Mouse (Mus musculus) lung, adult 2 months (tissue): Measurements from ENCODE around the gene Ankrd13b. TPM values are rescaled to one million over a fixed set of nuclear protein-coding genes. Genes with fewer than 3 reads are reported as not detected.

Experiments
- DNase-seq: peaks from one replicate; pipeline ENCODE4 v3.0.0; 2022
- H3K4me1 ChIP-seq: fragments of 200-500 bp; 2 replicates; pipeline ENCODE4 v1.6.1; 2011; ENCODE audit warnings: low read length; ENCODE audit not compliant: control insufficient read depth, insufficient read depth
- H3K4me3 ChIP-seq: fragments of 200-500 bp; replicated peaks from 2 replicates; pipeline ENCODE3; 2011; ENCODE audit warnings: low read depth, mild to moderate bottlenecking, control low read depth, low read length; ENCODE audit errors: extremely low read depth
- CTCF ChIP-seq: fragments of 200-500 bp; IDR thresholded peaks from 2 replicates; pipeline ENCODE4 v1.5.1; 2011; ENCODE audit warnings: mild to moderate bottlenecking, low read length, control low read depth; ENCODE audit not compliant: insufficient read depth
- POLR2A ChIP-seq: fragments of 200-500 bp; IDR thresholded peaks from 2 replicates; pipeline ENCODE4 v1.6.1; 2011; ENCODE audit warnings: low read depth, mild to moderate bottlenecking, control low read depth, low read length, borderline replicate concordance; ENCODE audit errors: extremely low read depth
- WGBS: fragments of 180-500 bp; shearing (Covaris S2); methylation state at CpG from one replicate; pipeline ENCODE4 v1.1.7; 2018; 5-methylcytosine and 5-hydroxymethylcytosine counted together
- polyA plus RNA-seq: library from polyadenylated mRNA; depleted of rRNA; stranded (reverse); fragments of >200 nt; gene quantifications from 2 replicates; pipeline ENCODE4 v1.2.3, GENCODE M21; 2012; rRNA removed

Gene Ankrd13b
- polyA plus RNA-seq, 1 experiment: 22.4 TPM

GRCm38 (mm10) chr11:77423175-77423859, 66.2 kb downstream of the Ankrd13b start:
- no peak for TF ChIP-seq CTCF
- no peak for TF ChIP-seq POLR2A
- no peak for DNase-seq
- Histone ChIP-seq H3K4me1 (no peaks in the 10 kb centered on the region; the same call in 1 of the 2 replicates), H3K4me3 (no peak overlapping the region)
- WGBS: 65% methylated on average over 4 of the region's 4 CpGs

Other genes starting within 250 kb of the Ankrd13b start
- 23.6 and 34.3 TPM in 2 replicates for gene Coro6, start 27.3 kb downstream of the Ankrd13b start, polyA plus RNA-seq
- 112 TPM in 2 replicates for gene Git1, start 3.9 kb upstream of the Ankrd13b start, polyA plus RNA-seq
- 3.8 and 5.9 TPM in 2 replicates for gene Abhd15, start 25.4 kb upstream of the Ankrd13b start, polyA plus RNA-seq
- 31.8 and 41.5 TPM in 2 replicates for gene Trp53i13, start 26.3 kb upstream of the Ankrd13b start, polyA plus RNA-seq
- gene Gm10392, start 29.5 kb upstream of the Ankrd13b start, polyA plus RNA-seq: 0.08 TPM in 1 of 2 replicates, not detected in the other
- gene Taok1, start 118.1 kb upstream of the Ankrd13b start, polyA plus RNA-seq: 5.2 and 9.2 TPM in 2 replicates
- 11.6 and 20.5 TPM in 2 replicates for gene Nufip2, start 196.5 kb upstream of the Ankrd13b start, polyA plus RNA-seq
- gene Cryba1, start 235.6 kb upstream of the Ankrd13b start, polyA plus RNA-seq: not detected in 2 replicates